Mouse (Mus musculus) liver, embryonic 15.5 days (tissue): ENCODE results near the gene Hoxc10. TPM values are rescaled to one million over a fixed set of nuclear protein-coding genes. Genes with fewer than 3 reads are reported as not detected.

Experiments
- ATAC-seq: fragments of 200-750 bp; cut with Nextera tagmentation; 2 replicates; pipeline ENCODE4 v1.8.0; 2017; ENCODE audit warnings: moderate number of reproducible peaks, mild to moderate bottlenecking, moderate library complexity; ENCODE audit not compliant: insufficient read depth
- H3K27ac ChIP-seq: fragments of 300-500 bp; sonication (generic); replicated peaks from 2 replicates; pipeline ENCODE4 v1.5.1; 2015; ENCODE audit warnings: mild to moderate bottlenecking, inconsistent platforms
- H3K27me3 ChIP-seq: fragments of 300-500 bp; sonication (generic); 2 replicates; pipeline ENCODE4 v1.6.1; 2015; ENCODE audit warnings: mild to moderate bottlenecking, inconsistent platforms
- H3K36me3 ChIP-seq: fragments of 300-500 bp; sonication (generic); replicated peaks from 2 replicates; pipeline ENCODE4 v1.6.1; 2015; ENCODE audit warnings: moderate library complexity, mild to moderate bottlenecking, inconsistent platforms
- H3K4me1 ChIP-seq: fragments of 300-500 bp; sonication (generic); replicated peaks from 2 replicates; pipeline ENCODE4 v1.6.1; 2015; ENCODE audit warnings: inconsistent platforms
- H3K4me2 ChIP-seq: fragments of 300-500 bp; sonication (generic); 2 replicates; pipeline ENCODE4 v1.6.1; 2015; ENCODE audit warnings: moderate library complexity, mild to moderate bottlenecking, inconsistent platforms
- H3K4me3 ChIP-seq: fragments of 300-500 bp; sonication (generic); replicated peaks from 2 replicates; pipeline ENCODE4 v1.5.1; 2015; ENCODE audit warnings: mild to moderate bottlenecking, inconsistent platforms
- H3K9ac ChIP-seq: fragments of 300-500 bp; sonication (generic); 2 replicates; pipeline ENCODE4 v1.6.1; 2015; ENCODE audit warnings: moderate library complexity, mild to moderate bottlenecking, inconsistent platforms
- H3K9me3 ChIP-seq: fragments of 300-500 bp; sonication (generic); replicated peaks from 2 replicates; pipeline ENCODE4 v1.6.1; 2016; ENCODE audit warnings: inconsistent platforms
- WGBS: fragments of 180-500 bp; shearing (Covaris S2); methylation state at CpG from one replicate; pipeline ENCODE4 v1.1.7; 2015; ENCODE audit warnings: mixed read lengths; ENCODE audit not compliant: insufficient replicate concordance; 5-methylcytosine and 5-hydroxymethylcytosine counted together
- polyA plus RNA-seq: library from polyadenylated mRNA; unstranded; fragments of >200 nt; fragmentation: Nextera tagmentation; extraction: Ambion mirVana; gene quantifications from 2 replicates; pipeline ENCODE4 v1.2.1, GENCODE M21; 2015

Gene Hoxc10
- polyA plus RNA-seq, 1 experiment from 2014 or later: not detected

DNA sequence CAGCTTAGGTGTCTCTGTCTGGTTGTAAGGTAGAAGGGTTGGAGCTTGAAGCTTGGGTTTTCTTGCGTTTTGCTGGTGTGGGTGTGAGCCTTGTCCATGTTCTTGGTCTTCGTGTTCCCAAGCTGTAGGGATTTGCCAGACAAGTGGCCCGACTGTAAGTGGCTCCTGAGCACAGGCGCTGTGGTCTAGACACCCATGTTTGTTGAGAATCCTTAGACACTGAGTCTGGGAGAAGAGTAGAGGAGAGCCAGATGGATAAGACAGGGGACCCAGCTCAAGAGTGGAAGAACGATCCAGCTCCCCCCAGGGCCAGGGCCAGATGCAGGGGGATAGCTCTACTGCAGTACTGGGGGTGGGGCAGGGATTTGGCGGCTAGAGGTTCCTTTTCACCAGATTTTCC lies 6.2 kb downstream of the Hoxc10 start:
- 2% methylated on average over 6 of the region's 6 CpGs for WGBS
- Histone ChIP-seq H3K4me2 (no peak overlapping the region), H3K9ac (no peak overlapping the region), H3K9me3 (no peaks in the 10 kb centered on the region), H3K27ac (no peak overlapping the region), H3K36me3 (no peaks in the 10 kb centered on the region), H3K4me3 (no peak overlapping the region), H3K27me3 (peaks cover 99% of the 10 kb centered on the region), H3K4me1 (peaks cover 3% of the 10 kb centered on the region; the same call in 1 of the 2 replicates)
- no peak for ATAC-seq

DNA sequence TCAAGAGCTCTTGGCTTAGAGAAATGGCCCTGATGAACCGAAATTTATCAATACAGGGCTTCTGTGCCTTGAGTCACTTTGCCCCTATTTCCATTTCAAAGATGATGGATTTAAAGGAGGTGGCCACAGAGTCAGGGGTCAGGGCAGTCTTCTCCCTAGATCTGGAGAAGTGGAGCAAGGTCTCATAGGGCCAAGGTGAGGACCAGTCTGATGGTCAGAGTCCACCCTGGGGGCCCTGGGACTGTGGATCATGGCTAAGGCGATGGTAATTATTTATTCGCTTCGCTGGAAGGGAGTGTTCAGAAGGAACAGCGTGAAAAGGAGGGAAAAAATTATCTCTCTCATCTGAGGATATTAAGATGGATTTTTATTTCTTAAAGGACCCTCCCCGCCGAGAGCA lies 8.4 kb downstream of the Hoxc10 start:
- Histone ChIP-seq H3K9ac (no peak overlapping the region), H3K4me1 (peaks cover 3% of the 10 kb centered on the region; the same call in 1 of the 2 replicates), H3K4me2 (no peak overlapping the region), H3K36me3 (no peaks in the 10 kb centered on the region), H3K27ac (no peak overlapping the region), H3K4me3 (no peak overlapping the region), H3K9me3 (no peaks in the 10 kb centered on the region), H3K27me3 (peaks cover 100% of the 10 kb centered on the region)
- 4% methylated on average over 7 of the region's 7 CpGs for WGBS
- no peak for ATAC-seq

DNA sequence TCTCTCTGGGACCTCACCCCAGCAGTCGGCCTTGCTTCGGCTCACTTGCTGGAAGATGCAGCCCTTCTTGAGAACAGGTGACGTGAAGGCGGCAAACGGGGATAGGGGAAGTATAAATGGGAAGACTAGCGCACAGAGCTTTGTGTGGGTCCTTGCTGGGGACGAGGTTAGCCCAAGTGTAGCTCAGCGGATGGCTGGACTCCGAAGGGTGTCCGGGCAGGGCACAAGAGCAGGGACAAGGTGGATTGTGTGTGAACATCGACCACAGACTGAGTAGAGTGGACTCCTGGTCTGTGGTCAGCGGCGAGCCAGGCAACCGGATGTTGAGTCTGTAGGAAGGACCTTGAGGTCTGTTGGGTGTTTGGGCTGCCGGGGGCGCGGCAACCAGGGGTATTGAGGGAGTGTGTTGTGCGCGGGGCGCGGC lies 9.1 kb downstream of the Hoxc10 start:
- no peak for ATAC-seq
- peaks cover 3% of the 10 kb centered on the region; the same call in 1 of the 2 replicates for H3K4me1 ChIP-seq
- no peak overlapping the region for H3K4me2 ChIP-seq
- WGBS: under 1% methylated on average over 21 of the region's 21 CpGs
- H3K9me3 ChIP-seq: no peaks in the 10 kb centered on the region
- H3K9ac ChIP-seq: no peak overlapping the region
- no peaks in the 10 kb centered on the region for H3K36me3 ChIP-seq
- H3K27ac ChIP-seq: no peak overlapping the region
- H3K4me3 ChIP-seq: no peak overlapping the region
- H3K27me3 ChIP-seq: peaks cover 100% of the 10 kb centered on the region

DNA sequence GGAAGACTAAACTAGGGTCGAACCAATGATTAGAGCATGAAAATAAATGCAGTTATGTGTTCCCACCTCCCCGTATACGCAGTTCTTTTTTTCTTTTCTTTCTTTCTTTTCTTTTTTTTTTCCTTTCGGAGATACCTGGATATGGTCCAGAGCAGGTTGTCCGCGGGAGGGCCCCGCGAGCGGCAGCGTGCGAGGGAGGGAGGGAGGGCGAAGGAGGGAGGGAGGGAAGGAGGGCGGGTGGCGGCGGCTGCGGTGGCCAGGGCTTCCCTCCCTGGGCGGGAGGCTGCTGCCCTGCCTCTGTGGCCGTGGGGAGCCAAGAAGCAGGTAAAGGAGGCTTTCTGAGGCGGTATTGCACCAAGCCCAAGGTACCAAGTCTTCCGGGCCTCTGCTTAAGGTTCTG lies 9.6 kb downstream of the Hoxc10 start, which contains the start of gene Hoxc9:
TSS of gene Hoxc9 (plus strand) at position 269 of the 400 bp plus-strand sequence.
- Histone ChIP-seq H3K4me2 (peak within 1 kb of the TSS; percentile 30), H3K9me3 (no peaks in the 10 kb centered on the region), H3K27ac (no peak within 1 kb of the TSS), H3K36me3 (no peaks in the 10 kb centered on the region), H3K27me3 (peaks cover 100% of the 10 kb centered on the region), H3K4me3 (peak within 1 kb of the TSS; percentile 8; the same call in 1 of the 2 replicates), H3K4me1 (peaks cover 3% of the 10 kb centered on the region; the same call in 1 of the 2 replicates), H3K9ac (no peak within 1 kb of the TSS)
- under 1% methylated on average over 18 of the region's 20 CpGs for WGBS
- no peak for ATAC-seq

DNA sequence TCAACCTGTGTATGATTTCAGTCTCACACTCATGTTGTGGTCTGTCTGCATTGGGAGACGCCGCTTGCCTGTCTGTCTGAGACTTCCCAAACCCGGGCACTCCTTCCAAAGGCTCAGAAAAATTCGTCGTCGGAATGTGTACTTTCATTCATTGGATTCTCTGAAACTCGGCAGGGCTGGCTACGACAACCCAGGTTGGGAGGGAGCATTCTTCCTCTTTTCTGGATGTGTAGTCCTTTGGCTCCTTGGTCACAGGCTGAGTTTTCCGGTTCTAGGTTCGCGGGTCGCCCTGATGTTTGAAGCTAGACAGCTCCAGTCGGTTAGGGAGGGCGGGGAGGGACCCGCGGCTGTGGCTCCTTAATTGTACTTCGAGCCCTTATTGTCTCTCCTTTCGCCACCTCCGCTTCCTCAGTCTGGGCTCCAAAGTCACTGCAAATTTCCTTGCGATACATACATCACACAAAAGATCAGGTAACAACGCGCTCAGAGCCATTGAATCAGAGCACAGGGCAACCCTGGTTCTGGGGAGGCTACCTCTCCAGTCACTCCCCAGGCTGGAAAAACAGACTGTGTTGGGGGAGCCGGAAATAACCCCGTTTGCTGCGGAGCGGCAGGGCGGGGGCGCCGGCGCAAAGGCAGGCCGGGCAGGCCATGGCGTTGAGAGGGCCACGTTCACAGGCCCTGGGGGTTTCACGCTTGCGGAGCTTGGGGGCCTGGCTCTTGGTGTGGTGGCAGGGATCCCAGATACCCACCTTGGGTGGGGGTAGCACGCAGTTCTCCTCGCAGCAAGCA lies 10.2 kb downstream of the Hoxc10 start:
- WGBS: 2% methylated on average over 37 of the region's 37 CpGs
- no peaks in the 10 kb centered on the region for H3K9me3 ChIP-seq
- no peaks in the 10 kb centered on the region for H3K36me3 ChIP-seq
- peak overlapping the region; percentile 30 for H3K4me2 ChIP-seq
- H3K27ac ChIP-seq: no peak overlapping the region
- no peak overlapping the region for H3K9ac ChIP-seq
- peaks cover 100% of the 10 kb centered on the region for H3K27me3 ChIP-seq
- ATAC-seq: no peak
- peaks cover 6% of the 10 kb centered on the region; the same call in 1 of the 2 replicates for H3K4me1 ChIP-seq
- peak overlapping the region; percentile 8; the same call in 1 of the 2 replicates for H3K4me3 ChIP-seq

DNA sequence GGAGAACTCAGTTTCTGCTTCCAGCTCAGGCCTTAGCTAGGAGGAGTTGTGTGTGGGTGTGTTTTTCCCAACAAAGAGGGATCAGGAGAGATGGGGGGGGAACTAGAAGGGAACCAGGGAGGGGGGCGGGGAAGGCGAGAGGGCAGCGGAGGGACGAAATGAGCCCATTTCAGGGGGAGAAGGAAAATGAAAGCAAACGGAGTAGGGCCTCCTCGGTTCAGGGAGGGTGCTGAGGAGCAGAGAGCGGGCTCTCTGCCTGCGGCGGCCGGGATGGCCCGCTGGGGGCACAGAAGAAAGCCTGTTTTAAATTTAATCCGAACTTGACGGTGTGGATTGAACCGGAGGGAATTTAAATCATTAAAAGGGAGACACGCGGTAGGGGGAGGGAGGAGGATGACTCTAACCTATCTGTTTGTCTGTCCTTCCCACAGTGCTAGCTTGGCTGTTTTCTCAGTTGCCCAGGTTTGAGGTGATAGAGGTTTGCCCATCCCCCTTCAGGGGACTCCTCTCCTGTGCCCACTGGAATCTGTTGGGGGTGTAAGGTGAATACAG lies 10.9 kb downstream of the Hoxc10 start:
- H3K36me3 ChIP-seq: no peaks in the 10 kb centered on the region
- H3K27me3 ChIP-seq: peaks cover 100% of the 10 kb centered on the region
- no peak overlapping the region for H3K9ac ChIP-seq
- H3K4me2 ChIP-seq: peak overlapping the region; percentile 30
- H3K4me1 ChIP-seq: peaks cover 6% of the 10 kb centered on the region; the same call in 1 of the 2 replicates
- no peak overlapping the region for H3K27ac ChIP-seq
- H3K4me3 ChIP-seq: peak overlapping the region; percentile 8; the same call in 1 of the 2 replicates
- ATAC-seq: no peak
- WGBS: 4% methylated on average over 16 of the region's 16 CpGs
- no peaks in the 10 kb centered on the region for H3K9me3 ChIP-seq

DNA sequence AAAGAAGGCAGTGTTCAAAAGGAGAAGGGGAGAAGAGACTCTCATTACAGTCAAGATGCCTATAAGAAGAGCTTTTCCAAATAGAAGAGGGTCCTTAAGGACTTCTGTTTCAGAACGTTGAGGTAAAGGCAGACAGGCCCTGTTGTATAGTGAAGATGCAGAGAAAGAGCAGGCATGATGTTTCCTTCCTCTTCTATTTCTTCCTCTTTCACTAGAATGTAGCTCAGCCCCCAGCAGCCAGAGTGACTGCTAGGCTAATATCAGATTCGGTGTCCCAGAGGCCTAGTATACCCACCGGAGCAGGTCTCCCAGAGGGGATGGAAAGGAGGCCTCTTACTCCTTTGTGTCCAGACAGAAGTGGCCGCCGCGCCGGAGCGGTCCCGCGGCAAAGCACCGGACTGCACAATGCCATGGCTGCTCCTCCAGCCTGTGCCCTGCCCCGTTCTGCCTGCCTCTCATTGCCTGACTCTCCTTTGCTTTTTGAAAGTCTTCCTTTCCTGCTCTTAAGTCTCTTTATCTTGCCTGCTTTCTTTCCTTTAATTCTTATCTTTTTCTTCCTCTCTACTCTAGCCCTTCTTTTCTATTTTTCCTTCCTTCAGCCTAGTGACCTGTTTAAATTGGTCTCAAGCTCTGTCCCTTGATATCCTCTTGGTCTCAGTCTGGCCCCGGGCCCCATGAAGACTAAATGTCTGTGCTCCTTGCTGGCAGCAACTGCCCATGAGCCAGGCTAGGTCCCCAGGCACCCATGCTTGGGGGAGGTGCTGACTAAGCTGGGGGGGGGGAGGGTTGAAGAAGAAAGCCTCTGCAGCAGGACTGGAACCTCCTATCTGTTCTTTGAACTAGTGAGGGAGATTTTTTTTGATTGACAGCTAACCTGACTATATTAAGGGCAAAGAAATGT lies 12.3 kb downstream of the Hoxc10 start:
- Histone ChIP-seq H3K4me2 (no peak overlapping the region), H3K27ac (no peak overlapping the region), H3K4me1 (peaks cover 6% of the 10 kb centered on the region; the same call in 1 of the 2 replicates), H3K9me3 (no peaks in the 10 kb centered on the region), H3K36me3 (no peaks in the 10 kb centered on the region), H3K9ac (no peak overlapping the region), H3K4me3 (no peak overlapping the region), H3K27me3 (peaks cover 100% of the 10 kb centered on the region)
- 2% methylated on average over 13 of the region's 13 CpGs for WGBS
- ATAC-seq: no peak

DNA sequence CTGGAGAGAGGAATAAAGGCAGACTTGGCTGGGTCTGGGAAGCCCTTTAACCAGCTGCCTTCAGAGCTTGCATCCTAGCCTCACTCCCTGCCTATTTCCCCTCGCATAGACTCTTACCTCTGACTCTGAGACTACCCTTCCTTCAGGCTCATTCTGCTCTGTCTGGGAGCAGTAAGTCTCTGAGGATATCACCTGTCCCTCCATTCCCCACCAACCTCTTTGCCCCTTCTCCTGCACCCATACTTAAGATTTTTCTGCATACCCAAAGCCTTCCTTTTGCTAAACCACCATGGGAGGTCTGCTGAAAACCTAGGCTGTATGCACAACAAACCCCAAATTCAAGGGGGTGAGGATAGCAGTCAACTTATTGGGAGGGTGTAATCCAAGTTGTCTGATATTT lies 13.3 kb downstream of the Hoxc10 start:
- no peak overlapping the region for H3K9ac ChIP-seq
- H3K27me3 ChIP-seq: peaks cover 100% of the 10 kb centered on the region
- no peak overlapping the region for H3K4me2 ChIP-seq
- 3% methylated on average over 1 of the region's 1 CpGs for WGBS
- no peak overlapping the region for H3K27ac ChIP-seq
- peaks cover 6% of the 10 kb centered on the region; the same call in 1 of the 2 replicates for H3K4me1 ChIP-seq
- H3K36me3 ChIP-seq: no peaks in the 10 kb centered on the region
- no peak overlapping the region for H3K4me3 ChIP-seq
- H3K9me3 ChIP-seq: no peaks in the 10 kb centered on the region
- ATAC-seq: no peak

DNA sequence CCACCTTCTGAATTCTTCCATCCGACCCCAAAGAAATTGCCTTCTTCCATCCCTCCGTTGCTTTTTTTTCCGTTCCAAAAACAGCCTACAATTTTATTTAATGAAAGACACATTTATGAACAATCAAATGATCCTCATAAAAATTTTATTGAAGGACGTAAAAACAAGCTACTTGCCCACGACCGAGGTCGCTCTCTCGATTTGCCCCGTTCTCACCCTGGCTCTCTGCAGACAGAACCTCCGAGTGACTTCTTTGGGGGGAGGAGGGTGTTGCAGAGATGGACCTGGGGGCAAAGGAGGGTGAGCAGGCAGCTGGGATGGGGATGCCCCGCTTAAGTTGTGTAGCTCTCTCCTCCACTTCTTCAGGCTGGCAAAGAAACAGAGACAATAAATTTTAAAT lies 13.8 kb downstream of the Hoxc10 start:
- H3K27ac ChIP-seq: no peak overlapping the region
- H3K27me3 ChIP-seq: peaks cover 100% of the 10 kb centered on the region
- no peak for ATAC-seq
- H3K9me3 ChIP-seq: no peaks in the 10 kb centered on the region
- WGBS: 5% methylated on average over 11 of the region's 11 CpGs
- H3K36me3 ChIP-seq: no peaks in the 10 kb centered on the region
- H3K4me1 ChIP-seq: peaks cover 6% of the 10 kb centered on the region; the same call in 1 of the 2 replicates
- no peak overlapping the region for H3K4me2 ChIP-seq
- no peak overlapping the region for H3K9ac ChIP-seq
- no peak overlapping the region for H3K4me3 ChIP-seq

DNA sequence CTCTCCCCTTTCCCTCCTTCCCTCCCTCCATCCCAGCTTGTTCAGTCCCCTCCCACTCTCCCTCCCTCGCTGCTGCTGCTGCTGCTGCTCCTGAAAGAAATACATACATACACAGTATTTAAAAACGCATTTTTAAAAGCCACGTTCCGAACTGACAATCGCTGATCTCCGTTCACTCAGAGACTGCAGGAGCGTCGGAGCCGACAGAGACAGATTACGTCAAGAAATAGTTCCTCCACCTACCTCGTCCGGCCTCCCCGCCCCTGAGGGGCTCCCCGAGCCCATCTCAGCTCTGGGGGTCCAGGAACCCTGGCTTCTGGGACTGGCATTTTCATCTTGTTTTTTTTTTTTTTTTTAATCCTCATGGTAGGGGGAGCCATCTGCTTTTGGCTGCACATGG lies 14.3 kb downstream of the Hoxc10 start:
- Histone ChIP-seq H3K27ac (no peak overlapping the region), H3K27me3 (peaks cover 100% of the 10 kb centered on the region), H3K9me3 (no peaks in the 10 kb centered on the region), H3K9ac (no peak overlapping the region), H3K4me1 (peaks cover 6% of the 10 kb centered on the region; the same call in 1 of the 2 replicates), H3K36me3 (no peaks in the 10 kb centered on the region), H3K4me3 (no peak overlapping the region), H3K4me2 (no peak overlapping the region)
- WGBS: 1% methylated on average over 14 of the region's 14 CpGs
- no peak for ATAC-seq
